Mouse (Mus musculus) spleen, embryonic (tissue): ENCODE data around the gene Thap3.

Source experiments
- CTCF ChIA-PET: fragments of 350-600 bp; sonication (Branson Sonifier 250); formaldehyde crosslinking; loops from one replicate; lab custom pipeline; 2022; lab: Charles Lee

The Thap3 gene

GRCm38 (mm10) chr4:151933505-151934214 lies 55.1 kb downstream of the Thap3 start, which contains the start of gene Dnajc11:
Gene Dnajc11 (plus strand): TSS chr4:151933691.
- CTCF ChIA-PET, result interaction anchor here (0.7 kb wide), 1 partner anchor 18 kb away, joined by 14 read pairs; no protein-coding TSS in a partner anchor
